Mouse (Mus musculus): ENCODE measurements around the gene Ubap2l.

The Ubap2l gene

DNA sequence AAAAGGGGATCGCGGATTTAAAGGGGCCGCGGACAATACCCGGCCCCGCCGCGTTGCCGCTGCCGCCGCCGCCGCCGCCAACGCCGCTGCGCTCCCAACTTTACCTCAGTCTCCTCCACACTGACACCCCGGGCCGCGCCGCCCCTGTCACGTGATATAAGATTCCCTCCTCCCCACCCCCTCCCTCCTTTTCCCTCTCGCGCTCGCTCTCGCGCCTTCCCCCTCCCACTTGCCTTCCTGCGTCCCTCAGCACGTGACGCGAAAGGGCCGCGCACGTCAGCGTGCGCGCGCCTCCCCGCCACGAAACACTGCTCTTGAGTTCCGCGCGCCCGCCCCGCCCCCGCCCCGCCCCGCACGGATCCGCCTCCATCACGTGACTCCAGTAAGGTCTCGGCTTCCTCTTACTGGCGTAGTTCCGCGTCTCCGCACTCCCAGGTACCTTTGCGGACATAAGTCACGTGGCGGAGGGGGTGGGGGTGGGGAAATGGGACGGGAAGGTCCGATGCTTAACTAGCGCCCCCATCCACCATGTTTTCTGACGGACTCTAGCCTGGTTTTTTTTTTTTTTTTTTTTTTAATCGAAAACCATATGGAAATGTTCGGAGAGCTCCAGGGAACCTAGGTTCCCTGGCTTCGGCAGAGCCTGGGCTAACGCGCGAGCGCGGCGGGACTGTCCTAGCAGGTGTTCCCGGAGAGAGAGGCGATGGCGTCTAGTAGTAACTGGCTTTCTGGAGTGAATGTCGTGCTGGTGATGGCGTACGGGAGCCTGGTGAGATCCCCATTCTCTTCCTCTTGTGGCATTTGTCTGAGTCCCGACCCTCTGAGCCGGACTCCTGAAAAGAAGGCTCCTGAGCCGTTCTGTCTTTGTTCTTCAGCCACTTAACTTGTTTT, at the start of gene Ubap2l:
Gene Ubap2l (minus strand): TSS at position 278 of the 891 bp plus-strand sequence.
- DNase-seq (ENCODE audit: low read depth, low spot score) = peak; percentile 99

DNA sequence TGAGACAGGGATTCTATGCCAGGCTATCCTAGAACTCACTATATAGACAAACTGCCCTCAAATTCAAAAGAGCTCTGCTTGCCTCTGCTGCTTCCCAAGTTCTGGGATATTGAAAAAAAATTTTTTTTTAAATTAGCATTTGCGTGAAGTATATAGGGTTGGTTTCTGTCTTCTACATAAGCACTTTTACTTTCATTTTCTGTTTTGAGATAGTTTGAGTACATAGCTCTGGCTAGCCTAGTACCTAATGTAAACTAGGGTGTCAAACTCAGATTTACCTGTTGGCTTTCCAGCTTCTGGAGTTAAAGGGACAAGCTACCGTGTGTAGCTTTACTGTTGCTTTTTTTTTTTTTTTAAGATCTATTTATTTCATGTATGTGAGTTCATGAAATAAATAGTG, 49.2 kb upstream of the Ubap2l start:
- DNase-seq (ENCODE audit: low read depth, low spot score) = no peak

DNA sequence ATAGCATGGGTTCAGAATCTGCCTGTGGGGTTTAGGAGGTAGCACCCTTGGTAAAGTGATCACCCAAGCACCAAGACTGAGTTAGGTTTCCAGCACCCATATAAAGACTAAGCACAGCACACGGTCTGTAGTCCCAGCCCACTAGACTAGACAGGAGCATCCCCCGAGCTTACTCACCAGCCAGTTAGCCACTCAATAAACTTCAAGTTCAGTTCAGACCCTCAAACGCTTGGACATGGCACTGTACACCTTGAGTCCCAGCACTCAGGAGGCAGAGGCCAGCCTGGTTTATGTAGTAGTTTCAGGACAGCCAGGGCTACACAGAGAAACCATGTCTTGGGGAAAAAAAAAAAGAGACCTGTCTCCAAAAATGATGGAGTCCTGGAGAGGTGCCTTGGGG, 48.6 kb upstream of the Ubap2l start:
- DNase-seq (ENCODE audit: low read depth, low spot score) = no peak

DNA sequence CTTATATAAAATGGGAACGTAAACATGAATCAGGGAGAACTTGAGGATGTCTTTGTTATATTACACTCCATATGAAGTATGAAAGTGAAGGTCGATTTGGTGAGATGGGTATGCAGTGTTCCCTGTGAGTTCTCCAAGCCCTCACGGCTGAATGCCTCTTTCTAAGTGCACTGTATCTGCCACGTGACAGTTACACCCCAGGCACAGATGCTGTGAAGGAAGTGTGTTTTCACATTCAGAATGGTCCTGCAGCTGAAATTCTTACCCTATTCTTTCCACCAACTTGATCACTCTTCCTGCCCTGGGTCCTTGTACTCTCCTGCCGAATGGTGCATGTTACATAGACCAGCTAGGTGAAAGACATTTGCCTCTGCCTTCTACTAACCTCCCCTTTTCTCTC, 45.5 kb upstream of the Ubap2l start:
- DNase-seq (ENCODE audit: low read depth, low spot score) = no peak

DNA sequence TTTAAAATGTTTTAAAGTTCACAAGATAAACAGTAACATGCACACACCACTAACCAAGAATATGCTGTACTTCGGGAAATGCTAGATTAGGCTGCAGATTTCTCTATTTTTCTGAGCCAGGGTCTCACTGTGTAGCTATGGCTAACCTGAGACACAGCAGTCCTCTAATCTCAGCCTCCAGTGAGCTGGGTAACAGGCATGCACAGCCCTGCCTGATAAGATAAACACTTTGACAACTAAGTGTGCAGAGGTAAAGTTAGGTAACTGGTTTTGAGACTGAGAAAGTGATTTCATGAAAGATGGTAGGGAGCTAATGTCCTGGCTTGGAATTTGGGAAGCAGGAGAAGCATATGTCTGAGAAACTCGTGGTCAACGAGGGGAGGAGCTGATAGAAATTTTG, 42.0 kb upstream of the Ubap2l start:
- DNase-seq (ENCODE audit: low read depth, low spot score) = no peak

DNA sequence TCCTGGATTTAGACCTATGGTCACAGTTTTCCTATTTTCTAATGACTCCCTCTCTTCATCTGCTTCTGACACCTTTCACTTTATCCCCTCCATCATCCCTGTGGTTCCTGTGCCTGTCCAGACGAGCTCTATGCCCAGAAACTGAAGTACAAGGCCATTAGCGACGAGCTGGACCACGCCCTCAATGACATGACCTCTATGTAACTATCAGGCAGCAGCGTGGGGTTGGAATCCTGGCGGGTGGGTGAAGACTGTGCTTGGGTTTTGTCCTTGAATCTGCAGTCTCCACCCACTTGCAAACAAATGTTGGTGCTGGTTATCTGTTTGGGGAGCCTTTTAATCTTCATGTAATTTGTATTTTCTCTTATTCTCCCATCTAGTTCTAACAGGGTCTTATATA, 38.5 kb upstream of the Ubap2l start:
- no peak for DNase-seq (ENCODE audit: low read depth, low spot score)

DNA sequence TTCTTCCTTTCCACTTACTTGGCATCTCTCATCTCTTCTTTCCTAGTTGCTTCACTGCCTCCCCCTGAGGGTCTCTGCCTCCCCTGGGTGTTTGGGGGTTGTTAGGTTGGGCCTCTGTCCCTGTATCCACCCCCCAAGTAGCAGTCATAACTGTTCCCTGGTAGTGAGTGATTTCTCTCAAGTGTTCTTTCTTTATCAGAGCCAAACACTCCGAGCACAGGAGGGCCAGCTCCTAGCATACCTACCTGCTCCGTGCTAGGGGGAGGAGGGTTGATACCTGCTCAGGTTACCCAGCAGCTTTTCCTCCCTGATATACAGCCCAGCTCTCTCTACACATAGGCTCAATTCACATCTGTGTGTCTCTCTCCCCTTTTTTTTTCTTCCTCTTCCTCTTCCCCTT, 36.2 kb upstream of the Ubap2l start:
- DNase-seq (ENCODE audit: low read depth, low spot score) = no peak

DNA sequence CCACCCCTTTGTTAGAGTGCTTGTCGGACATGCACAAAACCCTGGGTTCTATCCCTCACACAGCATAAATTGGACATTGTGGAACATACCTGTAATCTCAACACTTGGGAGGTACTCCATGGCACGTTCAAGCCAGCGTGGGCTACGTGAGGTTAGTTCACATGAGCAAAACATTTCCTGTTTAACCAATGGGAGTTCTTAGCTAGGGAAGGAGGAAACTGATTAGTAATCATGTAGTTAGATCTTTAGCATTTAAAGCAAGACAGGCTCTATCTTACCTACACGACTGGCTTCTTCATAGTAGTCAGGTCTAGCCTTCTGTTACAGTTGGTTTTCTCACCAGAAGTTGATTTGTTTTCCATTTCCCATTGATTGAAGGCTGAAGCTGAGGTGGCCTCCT, 33.6 kb upstream of the Ubap2l start:
- no peak for DNase-seq (ENCODE audit: low read depth, low spot score)

DNA sequence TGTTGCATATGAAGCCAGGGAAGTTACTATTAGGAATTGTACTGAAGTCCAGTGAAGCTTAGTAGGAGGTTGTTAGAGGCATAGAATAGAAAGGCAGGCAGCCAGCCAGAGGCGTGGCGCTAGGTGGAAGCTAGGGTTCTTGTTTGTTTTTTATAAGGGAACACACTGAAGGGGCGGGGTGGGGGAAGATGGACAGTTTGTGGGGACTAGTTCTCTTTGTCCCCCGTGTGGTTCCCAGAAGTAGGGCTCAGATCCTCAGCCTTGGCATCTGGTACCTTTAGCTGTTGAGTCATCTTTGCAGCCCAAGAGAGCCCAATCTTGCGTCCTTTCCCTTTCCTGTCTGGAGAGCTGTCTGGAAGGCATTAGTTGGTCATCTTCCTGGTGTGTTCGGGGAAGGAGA, 32.9 kb upstream of the Ubap2l start:
- DNase-seq (ENCODE audit: low read depth, low spot score) = peak; percentile 78

DNA sequence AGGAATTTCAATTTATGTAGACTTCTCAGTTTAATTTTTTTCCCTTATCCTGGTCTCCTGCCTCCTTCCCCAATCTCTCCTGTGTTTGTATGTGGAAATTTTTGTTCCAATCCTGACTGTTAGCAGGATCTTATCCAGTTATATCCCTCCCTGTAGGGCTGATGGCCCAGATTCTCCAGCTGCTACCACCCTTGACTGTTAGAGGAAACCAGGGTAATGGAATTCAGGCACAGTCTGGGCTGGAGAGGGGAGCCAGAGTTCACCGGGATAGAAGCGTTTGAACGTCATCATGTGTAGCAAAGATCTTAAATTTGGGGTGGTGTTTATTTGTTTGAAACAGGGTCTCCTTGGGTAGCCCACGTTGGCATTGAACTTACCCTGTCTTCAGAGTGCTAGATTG, 32.4 kb upstream of the Ubap2l start:
- DNase-seq (ENCODE audit: low read depth, low spot score) = peak; percentile 21

DNA sequence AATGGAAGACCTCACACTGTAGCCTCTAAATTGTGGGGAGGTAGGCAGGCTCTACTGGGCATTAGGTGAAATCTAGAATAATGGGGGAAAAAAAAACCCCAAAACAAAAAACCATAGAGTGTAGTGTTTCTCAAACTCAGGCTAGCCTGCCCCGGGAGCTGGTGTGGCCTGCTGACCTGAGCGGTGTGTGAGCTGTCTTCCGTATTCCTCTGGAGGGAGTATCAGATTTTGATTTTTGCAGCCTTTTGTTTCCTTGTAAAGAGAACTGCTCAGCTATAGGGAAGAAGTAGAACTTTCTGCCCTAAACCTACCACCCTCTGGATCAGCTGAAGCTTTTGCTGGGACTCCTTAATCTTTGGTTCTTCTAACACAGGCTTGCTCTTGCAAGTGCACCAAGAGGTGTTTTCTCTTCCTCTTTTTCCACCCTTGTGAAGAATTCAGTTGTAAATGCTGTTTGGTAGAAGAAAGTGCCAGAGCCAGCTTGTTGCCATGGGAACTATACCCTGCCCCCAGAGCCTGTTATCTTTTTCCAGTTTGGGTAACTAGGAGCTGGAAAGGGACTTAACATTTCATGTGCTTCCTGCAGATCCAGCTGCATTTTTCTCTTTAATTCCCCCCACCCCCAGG, 31.4 kb upstream of the Ubap2l start:
- peak; percentile 26 for DNase-seq (ENCODE audit: low read depth, low spot score)

DNA sequence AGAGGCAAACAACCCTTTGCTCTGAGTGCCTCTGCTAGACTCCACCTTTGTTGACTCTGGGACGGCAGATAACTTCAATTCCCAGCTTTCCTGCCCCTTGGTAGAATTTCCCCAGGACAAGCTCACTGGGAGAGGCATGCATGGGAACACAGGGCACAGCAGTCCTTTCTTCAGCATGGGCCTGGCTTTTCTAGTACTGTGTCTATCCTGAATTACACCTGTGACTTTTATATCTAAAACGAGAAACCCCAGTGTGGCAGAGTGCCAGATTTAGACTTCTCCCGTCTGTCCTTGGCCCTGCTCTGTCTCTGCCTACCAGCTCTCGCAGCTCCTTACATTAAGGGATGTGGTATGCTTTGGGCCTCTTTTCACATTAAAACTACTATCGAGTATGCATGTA, 30.6 kb upstream of the Ubap2l start:
- no peak for DNase-seq (ENCODE audit: low read depth, low spot score)

DNA sequence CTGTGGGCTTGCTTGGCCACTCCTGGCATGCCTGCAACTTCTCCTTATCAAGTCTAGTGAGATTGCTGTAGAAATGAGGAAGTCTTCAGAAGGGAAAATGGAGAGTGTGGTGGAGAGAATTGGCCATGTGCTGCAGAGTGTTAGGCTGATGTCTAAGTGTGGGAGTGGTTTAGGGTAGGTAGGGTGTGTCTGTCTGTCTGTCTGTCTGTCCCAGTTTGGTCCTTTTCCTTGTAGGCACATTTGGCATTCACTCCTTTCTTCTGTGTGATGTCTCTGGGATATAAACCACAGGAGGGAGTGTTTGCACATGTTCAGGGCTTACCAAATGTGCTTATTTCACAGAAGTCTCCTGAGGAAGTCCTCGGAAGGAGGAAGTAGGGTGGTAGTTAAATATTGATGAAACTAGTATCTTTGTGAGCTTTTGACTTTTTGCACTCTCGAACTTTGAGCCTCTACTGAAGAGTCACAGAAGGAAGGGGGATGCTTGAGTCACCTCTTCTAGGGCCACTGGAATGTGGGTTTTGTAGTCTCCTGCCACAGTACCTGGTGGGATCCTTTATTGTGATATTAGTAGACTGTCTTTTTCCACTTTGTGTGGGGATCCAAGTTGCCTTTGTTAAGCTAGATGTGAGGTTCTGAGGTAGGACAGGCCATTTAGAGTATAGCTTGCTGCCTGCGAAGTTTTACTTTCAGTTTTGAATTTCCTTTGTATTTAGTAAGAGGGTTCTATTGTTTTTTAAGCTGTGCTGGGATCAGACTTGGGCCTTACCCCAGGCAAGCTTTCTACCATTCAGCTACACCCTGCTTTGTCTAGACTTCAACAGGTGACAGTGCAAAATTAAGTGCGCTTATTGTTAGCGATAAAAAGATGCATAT, 29.2 kb upstream of the Ubap2l start:
- peak; percentile 61 for DNase-seq (ENCODE audit: low read depth, low spot score)

DNA sequence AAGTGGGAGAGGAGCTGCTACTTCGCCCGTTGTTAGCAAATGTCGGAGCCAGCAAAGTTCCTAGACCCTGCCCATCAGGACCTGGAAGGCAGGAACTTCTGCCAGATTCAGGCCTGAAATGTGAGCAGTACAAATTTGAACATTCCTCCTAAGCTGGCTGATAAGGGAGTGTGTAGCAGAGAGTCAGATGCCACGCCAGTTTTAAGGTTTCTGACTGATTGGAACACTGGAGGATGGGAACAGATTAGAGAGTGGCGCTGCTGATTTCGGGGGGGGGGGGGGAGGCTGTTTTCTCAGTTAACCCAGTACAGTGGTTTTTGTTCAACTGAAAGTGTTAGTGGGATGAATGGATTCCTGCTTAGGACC, 28.1 kb upstream of the Ubap2l start:
- DNase-seq (ENCODE audit: low read depth, low spot score) = no peak

DNA sequence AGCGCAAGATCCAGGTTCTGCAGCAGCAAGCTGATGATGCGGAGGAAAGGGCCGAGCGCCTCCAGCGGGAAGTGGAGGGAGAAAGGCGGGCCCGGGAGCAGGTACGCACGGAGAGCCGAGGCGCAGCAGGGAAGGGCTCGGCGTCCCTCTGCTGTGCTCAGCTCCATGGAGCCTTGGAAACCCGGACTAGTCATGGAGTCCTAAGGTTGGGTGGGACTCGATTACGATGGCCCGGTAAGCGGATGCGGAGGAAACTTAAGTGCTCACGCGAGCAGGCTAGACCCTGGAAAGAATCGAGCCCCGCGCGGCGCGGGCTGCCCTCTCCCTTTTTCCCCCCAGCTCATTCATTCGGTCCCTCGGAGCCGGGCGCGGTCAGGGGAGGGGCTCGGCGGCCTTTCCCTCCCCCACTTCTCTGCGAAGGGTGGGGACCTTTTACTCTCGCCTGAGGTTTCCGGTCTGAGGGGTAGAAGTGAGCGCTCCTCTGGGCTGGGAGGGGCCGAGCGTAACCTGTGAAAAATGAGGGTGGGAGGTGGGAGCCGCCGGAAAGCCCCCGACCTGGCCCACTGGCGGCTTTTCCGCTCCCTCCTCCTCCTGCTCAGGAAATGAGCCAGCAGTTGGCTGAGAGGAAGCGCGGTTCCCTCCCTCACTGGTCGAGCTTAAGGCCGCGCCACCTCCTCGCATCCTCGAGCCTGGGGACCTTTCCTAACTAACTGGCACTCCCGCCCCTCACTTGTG, 27.5 kb upstream of the Ubap2l start:
- DNase-seq (ENCODE audit: low read depth, low spot score) = peak; percentile 82

DNA sequence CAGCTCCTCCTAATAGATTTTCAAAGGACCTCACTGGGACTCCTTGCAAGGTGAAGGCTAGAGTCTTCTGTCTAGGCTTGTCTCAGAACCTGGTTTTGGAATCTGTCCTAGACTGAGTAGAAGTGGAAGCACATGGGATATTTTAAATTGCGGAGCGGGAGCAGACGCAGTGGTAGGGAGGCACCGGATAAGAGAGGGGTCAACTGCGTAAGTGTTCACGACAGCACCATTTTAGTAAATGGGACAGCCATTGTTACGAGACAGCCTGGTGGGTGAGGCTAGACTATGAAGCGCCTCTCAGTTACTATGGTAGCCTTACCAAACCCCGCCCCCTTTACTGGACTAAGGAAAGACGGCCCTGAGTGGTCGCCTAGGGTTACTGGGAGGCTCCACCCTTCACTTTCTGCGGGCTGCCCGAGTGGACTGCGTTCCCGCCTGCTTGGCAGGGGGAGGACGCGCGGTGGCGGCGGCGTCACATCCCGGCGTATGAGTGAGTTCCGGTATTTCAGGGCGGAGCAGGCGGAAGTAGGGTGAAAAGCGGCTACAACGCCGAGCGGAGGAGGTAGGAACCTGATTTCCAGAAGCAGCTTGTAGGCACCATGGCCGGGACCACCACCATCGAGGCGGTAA, 26.8 kb upstream of the Ubap2l start:
- DNase-seq (ENCODE audit: low read depth, low spot score) = peak; percentile 100

DNA sequence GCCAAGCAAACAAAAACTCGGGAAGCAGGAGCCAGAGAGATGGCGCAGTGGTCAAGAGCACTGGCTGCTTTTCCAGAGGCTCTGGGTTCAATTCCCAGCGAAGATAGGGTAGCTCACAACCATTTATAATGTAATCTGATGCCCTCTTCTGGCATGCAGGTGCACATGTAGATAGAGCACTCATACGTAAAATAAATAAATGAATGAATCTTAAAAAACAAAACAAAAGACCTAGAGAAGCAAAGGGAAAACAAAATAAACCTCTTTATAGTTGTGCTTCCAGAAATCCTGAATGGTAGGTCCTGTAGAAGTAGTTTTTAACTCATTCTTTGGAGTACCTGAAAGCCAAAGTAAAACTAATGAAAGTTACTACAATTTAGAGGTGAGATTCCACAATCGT, 25.8 kb upstream of the Ubap2l start:
- DNase-seq (ENCODE audit: low read depth, low spot score) = no peak

DNA sequence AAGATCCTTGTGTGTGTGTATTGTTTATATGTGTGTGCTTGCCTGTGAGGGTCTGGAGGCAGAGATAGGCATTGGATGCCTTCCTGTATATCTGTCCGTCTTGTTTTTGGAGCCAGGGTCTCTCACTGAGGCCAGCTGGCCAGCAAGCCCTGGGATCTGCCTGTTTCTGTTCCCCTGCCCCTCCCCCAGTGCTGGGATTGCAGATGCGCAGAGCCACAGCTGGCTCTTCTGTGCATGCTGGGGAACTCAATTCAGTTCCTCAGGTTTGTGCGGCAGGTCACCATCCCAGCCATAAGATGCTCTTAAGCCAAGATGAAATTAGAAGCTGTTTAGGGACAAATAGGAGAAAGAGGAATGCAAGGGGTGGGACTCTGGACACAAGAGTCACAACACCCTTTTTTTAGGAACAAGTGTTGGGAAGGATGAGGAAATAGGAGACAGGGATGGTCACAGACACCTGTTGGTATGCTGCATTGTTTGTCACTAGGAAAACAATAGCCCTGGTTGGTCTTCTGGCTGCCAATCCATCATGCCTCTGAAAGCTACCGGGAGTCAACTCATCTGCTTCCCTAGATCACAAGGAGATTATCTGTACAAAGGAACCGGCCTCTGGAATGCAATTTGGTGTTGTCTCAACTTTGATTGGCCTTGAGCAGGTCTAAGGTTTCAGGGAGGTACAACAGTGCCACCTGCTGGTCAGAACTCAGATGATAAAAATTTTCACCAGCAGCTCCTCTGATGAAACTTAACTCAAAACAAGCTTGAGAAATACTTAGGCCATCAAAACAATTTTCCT, 24.7 kb upstream of the Ubap2l start:
- DNase-seq (ENCODE audit: low read depth, low spot score) = peak; percentile 96

DNA sequence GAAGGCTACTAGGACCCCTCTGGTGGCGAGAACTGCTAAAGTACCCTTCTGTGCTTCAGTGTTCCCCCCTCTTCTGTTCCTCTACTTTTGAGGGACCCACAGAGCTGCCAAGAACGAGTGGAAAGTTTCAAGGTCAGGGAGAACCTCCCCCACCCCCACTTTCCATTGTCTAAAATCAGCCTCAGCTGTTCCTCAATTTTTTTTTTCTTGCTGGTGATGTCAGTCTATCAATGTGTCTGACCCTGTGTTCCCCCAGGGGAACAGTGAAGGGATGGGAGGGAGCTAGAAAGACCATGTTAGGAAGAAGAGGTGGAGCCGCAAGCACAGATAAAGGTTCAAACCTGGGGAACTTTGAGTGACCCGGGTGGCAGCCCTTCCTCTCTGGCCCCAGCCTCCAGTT, 19.9 kb upstream of the Ubap2l start, which contains the start of gene Tpm3:
Gene Tpm3 (plus strand): TSS at position 356 of the 400 bp plus-strand sequence.
- DNase-seq (ENCODE audit: low read depth, low spot score) = no peak

DNA sequence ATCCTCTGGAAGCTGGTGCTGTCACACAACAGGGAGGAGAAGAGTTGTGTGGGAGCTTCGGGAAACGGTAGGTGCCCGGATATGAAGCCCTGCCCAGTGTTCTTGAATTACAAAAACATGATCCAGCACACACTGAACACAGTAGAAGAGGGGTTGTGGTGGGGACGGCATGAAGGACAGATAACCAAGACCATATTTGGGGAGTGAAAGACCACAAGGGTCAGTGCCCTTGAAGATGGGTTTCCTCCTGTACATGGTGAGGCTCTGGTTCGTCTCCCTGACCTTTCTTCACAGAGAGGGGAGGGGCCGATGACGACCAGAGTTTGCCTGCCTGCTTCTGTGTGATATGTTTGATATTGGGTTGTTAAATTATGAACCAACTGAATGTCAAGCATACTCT, 17.3 kb upstream of the Ubap2l start:
- DNase-seq (ENCODE audit: low read depth, low spot score) = no peak
